Mouse (Mus musculus): Measurements from ENCODE around the gene Hadhb.

Hadhb gene

GRCm38 (mm10) chr5:30127921-30128597, 27.0 kb upstream of the Hadhb start:
- no peak for DNase-seq (ENCODE audit: low spot score)

GRCm38 (mm10) chr5:30128680-30129079, 26.4 kb upstream of the Hadhb start:
- DNase-seq (ENCODE audit: low spot score): no peak

GRCm38 (mm10) chr5:30131246-30131645, 23.8 kb upstream of the Hadhb start:
- no peak for DNase-seq (ENCODE audit: low spot score)

GRCm38 (mm10) chr5:30132173-30132572, 22.9 kb upstream of the Hadhb start:
- DNase-seq (ENCODE audit: low spot score): no peak

GRCm38 (mm10) chr5:30135711-30136231, 19.3 kb upstream of the Hadhb start:
- DNase-seq (ENCODE audit: low spot score): no peak

GRCm38 (mm10) chr5:30137271-30137670, 17.8 kb upstream of the Hadhb start:
- DNase-seq (ENCODE audit: low spot score): no peak

- DNase-seq (ENCODE audit: low spot score): no peak
Observed at GRCm38 (mm10) chr5:30138193-30138592, 16.9 kb upstream of the Hadhb start.

GRCm38 (mm10) chr5:30146526-30146925, 8.5 kb upstream of the Hadhb start:
- DNase-seq (ENCODE audit: low spot score): no peak

- DNase-seq (ENCODE audit: low spot score): no peak
Observed at GRCm38 (mm10) chr5:30148133-30148920, 6.7 kb upstream of the Hadhb start.

GRCm38 (mm10) chr5:30152007-30152406, 3.0 kb upstream of the Hadhb start:
- DNase-seq (ENCODE audit: low spot score): no peak

GRCm38 (mm10) chr5:30152413-30152812, 2.6 kb upstream of the Hadhb start:
- no peak for DNase-seq (ENCODE audit: low spot score)

- DNase-seq (ENCODE audit: low spot score): no peak
Observed at GRCm38 (mm10) chr5:30153222-30153621, 1.8 kb upstream of the Hadhb start.

- DNase-seq (ENCODE audit: low spot score): peak; percentile 51
Observed at GRCm38 (mm10) chr5:30154013-30154412, 1.0 kb upstream of the Hadhb start.

- no peak for DNase-seq (ENCODE audit: low spot score)
Observed at GRCm38 (mm10) chr5:30155395-30155792, 346 bp downstream of the Hadhb start.

GRCm38 (mm10) chr5:30155821-30156629, 977 bp downstream of the Hadhb start:
- DNase-seq (ENCODE audit: low spot score): no peak

- no peak for DNase-seq (ENCODE audit: low spot score)
Observed at GRCm38 (mm10) chr5:30159601-30160000, 4.6 kb downstream of the Hadhb start.

GRCm38 (mm10) chr5:30161836-30162235, 6.8 kb downstream of the Hadhb start:
- DNase-seq (ENCODE audit: low spot score): no peak

- DNase-seq (ENCODE audit: low spot score): no peak
Observed at GRCm38 (mm10) chr5:30162339-30162738, 7.3 kb downstream of the Hadhb start.

GRCm38 (mm10) chr5:30165234-30165946, 10.3 kb downstream of the Hadhb start:
- DNase-seq (ENCODE audit: low spot score): no peak

- no peak for DNase-seq (ENCODE audit: low spot score)
Observed at GRCm38 (mm10) chr5:30170303-30170940, 15.4 kb downstream of the Hadhb start.

- peak; percentile 86 for DNase-seq (ENCODE audit: low spot score)
Observed at GRCm38 (mm10) chr5:30172115-30172514, 17.1 kb downstream of the Hadhb start.
